Mouse (Mus musculus) spleen, embryonic (tissue): ENCODE results near the gene Jpt2.

Experiments
- CTCF ChIA-PET: fragments of 350-600 bp; sonication (Branson Sonifier 250); formaldehyde crosslinking; loops from one replicate; lab custom pipeline; 2022; lab: Charles Lee

The Jpt2 gene

GRCm38 (mm10) chr17:24913984-24914383 lies 46.5 kb downstream of the Jpt2 start:
- CTCF ChIA-PET: no interaction called here

- CTCF ChIA-PET: no interaction called here
These were observed 52.9 kb downstream of the Jpt2 start for GRCm38 (mm10) chr17:24907591-24907990.

GRCm38 (mm10) chr17:24903767-24904166 lies 56.7 kb downstream of the Jpt2 start:
- CTCF ChIA-PET: no interaction called here

GRCm38 (mm10) chr17:24902671-24903474 lies 57.6 kb downstream of the Jpt2 start:
- CTCF ChIA-PET: no interaction called here

GRCm38 (mm10) chr17:24902124-24902523 lies 58.4 kb downstream of the Jpt2 start:
- CTCF ChIA-PET: no interaction called here

- CTCF ChIA-PET: interaction anchor here (1.1 kb wide), 1 partner anchor 10 kb away, joined by 3 read pairs; no protein-coding TSS in a partner anchor
These were observed 60.5 kb downstream of the Jpt2 start for GRCm38 (mm10) chr17:24900014-24900413.

- CTCF ChIA-PET: no interaction called here
These were observed 61.3 kb downstream of the Jpt2 start for GRCm38 (mm10) chr17:24899153-24899552.

GRCm38 (mm10) chr17:24898041-24898854 lies 62.2 kb downstream of the Jpt2 start:
- CTCF ChIA-PET: no interaction called here

- CTCF ChIA-PET: no interaction called here
These were observed 62.9 kb downstream of the Jpt2 start for GRCm38 (mm10) chr17:24897600-24897999.

- CTCF ChIA-PET: no interaction called here
These were observed 63.6 kb downstream of the Jpt2 start for GRCm38 (mm10) chr17:24896993-24897269.

- CTCF ChIA-PET: no interaction called here
These were observed 64.1 kb downstream of the Jpt2 start, which contains the start of gene Nme3 for GRCm38 (mm10) chr17:24896241-24896992. Nme3 (plus strand) TSS chr17:24896500.

- CTCF ChIA-PET: no interaction called here
These were observed 64.8 kb downstream of the Jpt2 start for GRCm38 (mm10) chr17:24895571-24896240.

GRCm38 (mm10) chr17:24894995-24895547 lies 65.4 kb downstream of the Jpt2 start, which contains the start of the genes Eme2 and Mrps34:
Eme2 (minus strand) TSS chr17:24895087.
Mrps34 (plus strand) TSS chr17:24895116.
- CTCF ChIA-PET: no interaction called here

GRCm38 (mm10) chr17:24894061-24894994 lies 66.2 kb downstream of the Jpt2 start:
- CTCF ChIA-PET: interaction anchor here (0.5 kb wide), 1 partner anchor 123 kb away, joined by 4 read pairs; no protein-coding TSS in a partner anchor

GRCm38 (mm10) chr17:24893276-24893675 lies 67.2 kb downstream of the Jpt2 start:
- CTCF ChIA-PET: no interaction called here

- CTCF ChIA-PET: no interaction called here
These were observed 67.7 kb downstream of the Jpt2 start for GRCm38 (mm10) chr17:24892785-24893184.

GRCm38 (mm10) chr17:24891321-24891720 lies 69.2 kb downstream of the Jpt2 start:
- CTCF ChIA-PET: no interaction called here

- CTCF ChIA-PET: interaction anchor here (0.7 kb wide), 1 partner anchor 10 kb away, joined by 3 read pairs; no protein-coding TSS in a partner anchor
These were observed 70.1 kb downstream of the Jpt2 start for GRCm38 (mm10) chr17:24890151-24891092.

GRCm38 (mm10) chr17:24888862-24889261 lies 71.6 kb downstream of the Jpt2 start:
- CTCF ChIA-PET: interaction anchor here (0.6 kb wide), 1 partner anchor 395 kb away, joined by 5 read pairs; no protein-coding TSS in a partner anchor
